Mouse (Mus musculus) ovary, adult 2 months (tissue): Measurements from ENCODE around the gene Gm21293. TPM values are rescaled to one million over a fixed set of nuclear protein-coding genes. Genes with fewer than 3 reads are reported as not detected.

Source experiments
- polyA plus RNA-seq: library from polyadenylated mRNA; depleted of rRNA; stranded (reverse); fragments of >200 nt; gene quantifications from 2 replicates; pipeline ENCODE4 v1.2.3, GENCODE M21; 2012; rRNA removed

Gene Gm21293
- polyA plus RNA-seq, result not detected in 2 replicates

GRCm38 (mm10) chr10:104142687-104143086 is at the start of gene Gm21293:
Gene Gm21293 (plus strand): TSS chr10:104142987.

GRCm38 (mm10) chr10:104151197-104151596 is 8.4 kb downstream of the Gm21293 start, which contains the start of gene Gm6763:
Gene Gm6763 (plus strand): TSS chr10:104151497.

GRCm38 (mm10) chr10:104159706-104160105 is 16.9 kb downstream of the Gm21293 start, which contains the start of gene Gm8764:
Gene Gm8764 (plus strand): TSS chr10:104160006.

GRCm38 (mm10) chr10:104168215-104168614 is 25.4 kb downstream of the Gm21293 start, which contains the start of gene Gm21304:
Gene Gm21304 (plus strand): TSS chr10:104168515.

GRCm38 (mm10) chr10:104176724-104177123 is 33.9 kb downstream of the Gm21293 start, which contains the start of gene Gm21312:
Gene Gm21312 (plus strand): TSS chr10:104177024.

DNA sequence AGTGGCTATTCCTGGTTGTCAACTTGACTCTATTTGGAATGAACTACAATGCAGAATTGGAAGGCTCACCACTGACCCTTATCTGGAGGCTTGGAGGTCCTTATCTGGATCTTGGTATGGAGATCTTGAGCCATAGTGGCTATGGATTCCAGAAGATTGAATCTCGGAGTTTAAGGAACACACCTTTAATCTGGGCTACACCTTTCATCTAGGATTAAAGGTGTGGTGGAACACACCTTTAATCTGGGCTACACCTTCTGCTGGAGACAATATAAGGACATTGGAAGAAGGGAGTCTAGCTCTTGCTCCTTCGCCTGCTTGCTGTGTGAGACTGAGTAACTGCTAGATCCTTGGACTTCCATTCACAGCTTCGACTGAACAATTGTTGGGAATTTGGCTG is 42.4 kb downstream of the Gm21293 start, which contains the start of gene Gm20765:
Gm20765 (plus strand) TSS at position 301 of the 400 bp plus-strand sequence.

GRCm38 (mm10) chr10:104193742-104194141 is 51.0 kb downstream of the Gm21293 start, which contains the start of gene Gm4340:
Gene Gm4340 (plus strand): TSS chr10:104194042.

Other genes starting within 250 kb of the Gm21293 start
- not detected in 2 replicates for gene Gm6763, start 8.5 kb downstream of the Gm21293 start, polyA plus RNA-seq
- not detected in 2 replicates for gene Gm8764, start 17.0 kb downstream of the Gm21293 start, polyA plus RNA-seq
- not detected in 2 replicates for gene Gm21304, start 25.5 kb downstream of the Gm21293 start, polyA plus RNA-seq
- gene Gm21312, start 34.0 kb downstream of the Gm21293 start, polyA plus RNA-seq, result not detected in 2 replicates
- gene Gm20765, start 42.5 kb downstream of the Gm21293 start, polyA plus RNA-seq, result not detected in 2 replicates
- not detected in 2 replicates for gene Gm4340, start 51.1 kb downstream of the Gm21293 start, polyA plus RNA-seq